ENCODE assay signal across 8 mouse cellular contexts in genomic region chr6:99725971-99726561, GRCm38 (mm10). TPM values are rescaled to one million over a fixed set of nuclear protein-coding genes. Genes with fewer than 3 reads are reported as not detected.
DNase-seq lines count a peak whose midpoint lies in the region; ATAC-seq and TF ChIP-seq lines count a peak whose summit lies in the region.

Gene Prok2 (minus strand): TSS chr6:99726392.

- H3K9me3 ChIP-seq in E14TG2a.4 (ENCODE audit: low read length), result no peaks in the 10 kb centered on the region
- H3K9me3 ChIP-seq in hindbrain, embryonic 15.5 days, result no peaks in the 10 kb centered on the region

- peaks cover 66% of the 10 kb centered on the region for H3K27me3 ChIP-seq in E14TG2a.4 (ENCODE audit: insufficient read depth, low read length)
- peaks cover 52% of the 10 kb centered on the region for H3K27me3 ChIP-seq in hindbrain, embryonic 15.5 days

- H3K9ac ChIP-seq in hindbrain, embryonic 15.5 days, result peak within 1 kb of the TSS; percentile 44

- no peaks in the 10 kb centered on the region for H3K36me3 ChIP-seq in E14TG2a.4 (ENCODE audit: insufficient read depth, low read length)
- H3K36me3 ChIP-seq in hindbrain, embryonic 15.5 days, result no peaks in the 10 kb centered on the region

- peaks cover 12% of the 10 kb centered on the region for H3K4me1 ChIP-seq in E14TG2a.4 (replicated peaks; ENCODE audit: low read depth, low read length)
- H3K4me1 ChIP-seq in hindbrain, embryonic 15.5 days (replicated peaks), result peaks cover 15% of the 10 kb centered on the region

- no peak within 1 kb of the TSS for H3K27ac ChIP-seq in hindbrain, embryonic 15.5 days (replicated peaks)

- WGBS in hindbrain, embryonic 15.5 days, result 0% methylated on average over 61 of the region's 61 CpGs

- no peak for DNase-seq in frontal cortex, adult 2 months (ENCODE audit: extremely low spot score in 1 of 2, low spot score in 1 of 2)
- peak; percentile 42 for DNase-seq in embryo, embryonic 9.5 days (ENCODE audit: extremely low spot score)
- peak; percentile 23 for DNase-seq in mesoderm, embryonic 11.5 days (ENCODE audit: low read depth, low spot score)
- no peak for DNase-seq in spleen, postnatal 4 days (ENCODE audit: low spot score in 2 of 2)

- ATAC-seq in frontal cortex, adult (ENCODE audit: low TSS enrichment), result peak; percentile 51; the same call in 1 of the 2 replicates
- ATAC-seq in hindbrain, embryonic 15.5 days (ENCODE audit: low FRiP score, low read depth), result peak; percentile 48; the same call in 1 of the 2 replicates
- ATAC-seq in monocyte, adult 5-6 weeks (replicated peaks; ENCODE audit: insufficient number of reproducible peaks, low FRiP score, low TSS enrichment, poor library complexity, severe bottlenecking), result no peak

- peak within 1 kb of the TSS; percentile 97 for H3K4me2 ChIP-seq in hindbrain, embryonic 15.5 days

- peak within 1 kb of the TSS; percentile 81 for H3K4me3 ChIP-seq in E14TG2a.4 (replicated peaks; ENCODE audit: low read length)
- H3K4me3 ChIP-seq in hindbrain, embryonic 15.5 days, result peak within 1 kb of the TSS; percentile 45

- TF ChIP-seq CTCF in E14TG2a.4 (conservative IDR thresholded peaks at IDR 0.05; ENCODE audit: low read length), result no peak

RNA-seq across cellular contexts. Expression of gene Prok2, which starts in this region (rescaled TPM):
- 1.6 and 1.9 TPM in 2 replicates for polyA plus RNA-seq in frontal cortex, adult 2 months (2012; rRNA removed)
- 0.33 and 0.36 TPM in 2 replicates for polyA plus RNA-seq in hindbrain, embryonic 15.5 days (2015; fragmentation: Nextera tagmentation; extraction: Ambion mirVana)
- not detected in 3 replicates for total RNA-seq in monocyte, adult 5-6 weeks (2017)

Comparison
In these comparisons a context has a peak if more than half of its experiments do, and no peak if none do; other contexts are left out.
1. Peak in ATAC-seq, H3K4me3 ChIP-seq, H3K9ac ChIP-seq and H3K4me2 ChIP-seq in hindbrain, embryonic 15.5 days; RNA of the gene not detected or under 1 TPM.
2. DNase-seq: peak in embryo, embryonic 9.5 days (single experiment) and mesoderm, embryonic 11.5 days (single experiment); none in frontal cortex, adult 2 months (0 of 2) and spleen, postnatal 4 days (0 of 2).